Mouse (Mus musculus): Measurements from ENCODE around the gene Narf. TPM values are rescaled to one million over a fixed set of nuclear protein-coding genes. Genes with fewer than 3 reads are reported as not detected.

Gene Narf
- polyA plus RNA-seq (2017; shearing (Covaris generic)): 10 to 100 TPM; 19.6 to 28.6 (median 23.6) TPM

DNA sequence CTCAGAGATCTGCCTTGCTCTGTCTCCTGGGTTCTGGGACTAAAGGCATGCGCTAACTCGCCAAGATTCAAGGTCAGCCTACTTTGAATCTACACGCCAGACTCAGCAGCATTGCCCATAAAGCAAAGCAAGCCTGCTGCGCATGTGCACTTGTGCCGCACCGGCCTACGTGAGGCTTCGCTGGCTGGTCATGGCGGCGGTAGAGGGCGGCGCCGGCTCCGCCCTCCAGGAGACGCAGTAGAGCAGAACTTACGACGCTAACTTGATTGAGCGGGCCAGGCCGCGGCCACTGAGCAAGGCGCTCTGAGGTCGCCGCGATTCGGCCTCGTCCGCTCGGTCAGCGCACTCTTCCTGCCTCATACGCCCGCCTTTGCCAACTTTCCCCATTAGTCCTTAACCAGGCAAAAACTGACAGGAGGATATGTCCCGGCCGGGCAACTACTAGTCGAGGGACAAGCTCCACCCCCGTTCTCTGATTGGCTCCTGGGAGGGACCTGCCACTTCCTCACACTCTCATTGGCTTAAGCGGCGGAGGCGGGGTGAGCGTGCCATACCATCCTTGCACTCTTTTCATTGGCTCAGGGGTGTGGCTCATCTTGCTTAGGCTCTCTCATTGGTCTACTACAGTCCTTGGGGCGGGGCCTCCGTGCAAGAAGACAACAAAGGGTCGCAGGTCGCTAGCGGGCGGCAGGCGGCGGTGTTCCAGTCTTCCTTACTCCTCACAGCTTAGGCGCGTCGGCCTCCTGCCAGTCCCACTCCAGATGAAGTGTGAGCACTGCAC, at the start of gene Narf:
Narf (plus strand) TSS at position 690 of the 781 bp plus-strand sequence.
- ATAC-seq: peak; percentile 94

DNA sequence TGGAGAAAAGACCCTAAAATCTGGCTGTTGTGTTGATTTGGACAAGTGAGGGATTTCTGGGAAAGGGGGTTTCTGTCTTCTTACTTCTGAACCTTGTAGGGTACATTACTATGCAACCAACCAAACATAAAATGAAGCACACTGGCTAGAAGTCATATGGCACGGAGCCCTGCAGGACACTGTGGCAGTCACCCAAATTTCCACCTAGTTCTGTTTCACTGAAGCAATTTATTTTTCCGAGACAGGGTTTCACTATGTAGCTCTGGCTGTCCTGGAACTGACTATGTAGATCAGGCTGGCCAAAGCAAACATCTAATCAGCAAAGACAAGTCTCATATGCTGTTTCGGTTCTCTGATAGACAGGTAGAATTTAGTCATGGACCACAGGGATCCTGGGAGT, 47.4 kb upstream of the Narf start:
- no peak for ATAC-seq

DNA sequence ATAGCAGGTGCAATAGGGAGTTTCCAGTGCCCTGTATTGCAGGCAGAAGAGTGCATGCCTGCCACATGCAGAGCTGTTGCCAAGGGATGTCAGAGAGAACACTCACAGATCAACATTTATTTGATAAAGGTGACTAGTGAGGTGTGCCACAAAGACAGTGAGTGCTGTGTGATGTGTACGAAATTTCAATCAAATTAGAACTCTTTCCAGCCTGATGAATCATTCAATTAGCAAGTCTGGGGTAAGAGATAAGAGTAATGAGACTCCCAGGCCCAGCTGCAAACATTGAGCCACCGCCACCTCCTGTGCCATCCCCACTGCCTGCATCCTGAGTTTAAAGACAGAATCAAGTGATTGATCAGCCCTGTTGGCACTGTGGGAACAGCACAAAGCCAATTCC, 44.3 kb upstream of the Narf start:
- ATAC-seq: no peak

DNA sequence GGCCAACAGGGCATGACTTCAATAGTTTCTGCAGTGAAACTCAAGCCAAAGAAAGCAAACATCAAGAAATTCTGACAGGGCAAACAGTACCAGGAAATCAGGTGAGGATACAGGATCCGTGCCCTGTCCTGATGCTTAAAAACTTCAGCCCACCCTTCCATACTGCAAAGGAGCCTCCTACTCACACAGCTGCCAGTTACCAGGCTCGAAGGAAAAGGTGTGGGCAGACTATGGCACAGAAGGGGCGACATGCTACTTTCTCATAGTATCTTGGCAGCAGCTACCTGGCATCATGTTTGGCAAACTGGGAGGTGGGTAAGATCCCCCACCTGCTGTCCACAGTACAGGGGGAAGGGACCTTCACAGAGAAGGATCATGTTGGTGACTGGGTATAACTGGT, 43.6 kb upstream of the Narf start:
- ATAC-seq: no peak

DNA sequence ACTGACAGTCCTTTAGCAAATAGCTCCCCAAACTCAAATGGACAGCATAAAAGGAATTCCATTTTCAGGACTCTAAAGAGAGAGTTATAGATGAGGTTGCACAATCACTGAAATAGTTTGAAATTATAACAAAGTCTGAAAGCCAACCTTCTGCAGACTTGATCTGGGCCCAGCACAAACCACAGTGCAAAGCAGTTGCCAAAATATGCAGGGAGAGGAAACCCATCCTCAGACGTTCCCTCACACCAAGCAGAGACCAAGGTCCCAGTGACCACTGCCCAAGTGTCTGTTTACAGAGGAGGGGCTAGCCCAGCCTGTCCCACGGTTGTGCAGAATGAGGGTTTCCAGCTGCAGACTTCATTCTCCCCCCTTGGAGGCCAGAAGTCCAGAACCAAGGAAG, 38.4 kb upstream of the Narf start:
- no peak for ATAC-seq

DNA sequence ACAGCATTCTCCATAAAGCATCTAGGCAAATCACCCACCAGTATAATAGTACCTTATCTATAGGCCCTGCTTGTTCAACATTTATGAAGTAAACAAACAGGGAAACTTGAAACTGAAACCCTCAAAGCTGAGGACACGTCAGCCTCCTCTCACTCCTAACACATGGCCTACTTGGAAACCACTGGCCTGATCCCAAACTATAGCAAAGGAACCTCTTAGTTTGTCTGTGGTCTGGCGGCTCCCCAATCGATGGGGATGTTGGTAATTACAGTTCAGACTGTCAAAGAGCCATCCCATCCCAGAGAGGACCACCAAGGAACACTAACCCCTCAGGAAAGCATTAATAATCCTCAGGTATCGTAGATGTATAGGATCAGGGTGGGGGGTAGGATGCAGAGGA, 37.2 kb upstream of the Narf start:
- ATAC-seq: no peak

DNA sequence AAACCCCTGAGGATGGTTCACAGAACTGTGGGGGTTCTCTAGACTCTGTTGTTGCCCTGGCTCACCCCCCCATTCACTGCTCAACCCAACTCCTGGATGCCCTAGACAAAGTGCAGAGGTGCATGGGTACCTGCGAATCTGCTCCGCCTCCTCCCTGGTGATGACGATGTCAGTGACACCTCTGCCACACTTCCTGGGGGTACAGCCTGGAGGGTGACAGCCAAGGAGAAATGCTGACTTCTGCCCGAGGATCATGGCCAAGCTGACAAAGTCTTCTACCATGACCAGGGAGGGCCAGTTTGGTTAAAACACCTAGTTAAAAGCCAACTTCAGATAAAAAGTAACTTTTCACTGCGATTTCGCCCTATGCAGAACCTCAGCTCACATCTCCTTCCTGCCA, 36.3 kb upstream of the Narf start:
- no peak for ATAC-seq

DNA sequence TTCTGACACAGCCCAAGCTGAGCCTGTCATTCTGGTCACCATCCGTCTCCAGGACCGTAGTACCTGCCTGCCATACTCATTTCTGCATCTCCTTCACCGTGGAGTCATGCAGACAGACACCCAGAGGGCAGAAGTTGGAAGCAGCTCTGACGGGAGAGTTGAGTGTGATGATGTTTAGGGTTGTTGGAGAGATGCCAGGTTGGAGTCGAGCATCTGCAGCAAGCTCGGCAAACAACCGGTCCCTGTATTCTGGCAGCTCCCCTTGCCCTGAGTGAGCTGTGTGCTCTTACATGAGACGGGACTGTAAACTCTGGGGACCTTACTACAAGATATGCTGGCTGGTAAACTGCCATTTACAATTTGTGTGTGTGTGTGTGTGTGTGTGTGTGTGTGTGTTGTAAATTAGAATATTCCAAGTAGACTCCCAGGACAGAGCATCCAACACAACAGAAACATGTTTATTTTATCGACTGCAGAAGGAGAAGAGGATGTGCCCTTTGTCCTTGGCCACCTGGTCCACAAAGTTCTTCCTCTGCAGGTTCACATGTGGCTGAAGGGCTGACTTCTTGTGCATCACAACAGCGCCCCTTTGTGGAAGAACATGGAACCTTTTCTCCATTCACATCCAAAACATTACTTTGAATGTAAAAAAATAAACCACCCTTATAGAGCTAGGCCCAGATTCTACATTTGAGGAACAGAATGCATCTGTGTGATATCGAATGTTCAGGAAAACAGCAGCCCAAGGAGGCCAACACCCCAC, 35.4 kb upstream of the Narf start:
- no peak for ATAC-seq

DNA sequence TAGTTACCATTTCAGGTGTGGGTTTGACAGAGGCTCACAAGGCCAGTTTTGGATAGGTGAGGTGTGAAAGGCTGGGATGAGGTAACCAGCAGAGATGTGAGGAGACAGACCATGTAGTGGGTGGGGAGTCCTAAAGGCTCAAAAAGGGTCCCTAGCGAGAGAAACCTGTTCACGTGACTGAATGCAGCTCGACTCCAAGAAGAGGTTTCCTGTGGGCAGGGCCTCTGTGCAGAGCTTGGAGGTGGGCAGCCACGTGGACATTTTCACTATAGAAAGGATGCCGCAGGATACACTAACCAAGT, 33.2 kb upstream of the Narf start:
- ATAC-seq: no peak

DNA sequence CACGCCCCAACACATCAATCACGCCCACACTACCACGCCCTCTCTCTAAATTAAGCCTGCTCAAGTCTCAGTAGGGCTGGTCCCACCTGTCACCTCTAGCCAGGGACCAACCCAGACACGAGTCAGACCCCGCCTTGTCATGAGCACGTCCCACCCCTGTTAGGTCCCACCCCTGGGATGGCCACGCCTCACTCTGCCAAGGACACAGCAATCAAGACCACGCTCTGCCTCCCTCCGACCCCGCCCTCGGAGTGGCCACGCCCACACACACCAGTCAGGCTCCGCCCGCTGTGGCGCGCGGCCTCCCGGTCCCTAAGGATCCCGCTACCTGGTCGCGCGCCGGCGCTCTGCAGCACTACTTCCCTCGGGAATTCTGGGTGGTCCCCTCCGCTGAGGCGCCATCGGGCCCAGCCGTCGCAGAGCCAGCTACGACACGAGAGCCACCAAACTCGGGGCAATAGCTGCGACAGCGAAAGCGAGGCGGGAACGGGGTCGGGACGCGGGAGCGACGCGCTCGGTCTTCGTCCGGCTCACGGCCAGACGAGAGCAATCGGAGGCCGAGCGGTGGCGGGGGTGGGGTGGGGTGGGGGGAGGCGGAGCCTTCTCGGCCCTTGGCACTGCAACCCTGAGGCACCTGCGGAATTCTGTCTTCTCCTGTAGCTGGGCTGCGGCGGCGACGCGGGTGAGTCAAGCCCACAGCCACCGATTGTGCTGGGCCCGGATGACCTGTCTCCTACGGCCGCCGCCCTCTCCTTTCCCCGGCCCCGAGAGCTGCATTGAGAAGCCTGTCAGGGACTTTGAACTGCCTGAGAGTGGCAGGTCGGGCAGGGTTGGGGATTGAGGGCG, 32.7 kb upstream of the Narf start, which contains the start of the genes Hexdc and Ogfod3:
Hexdc (plus strand) TSS at position 273 of the 846 bp plus-strand sequence.
Ogfod3 (minus strand) TSS at position 551 of the 846 bp plus-strand sequence.
- peak; percentile 91 for ATAC-seq

DNA sequence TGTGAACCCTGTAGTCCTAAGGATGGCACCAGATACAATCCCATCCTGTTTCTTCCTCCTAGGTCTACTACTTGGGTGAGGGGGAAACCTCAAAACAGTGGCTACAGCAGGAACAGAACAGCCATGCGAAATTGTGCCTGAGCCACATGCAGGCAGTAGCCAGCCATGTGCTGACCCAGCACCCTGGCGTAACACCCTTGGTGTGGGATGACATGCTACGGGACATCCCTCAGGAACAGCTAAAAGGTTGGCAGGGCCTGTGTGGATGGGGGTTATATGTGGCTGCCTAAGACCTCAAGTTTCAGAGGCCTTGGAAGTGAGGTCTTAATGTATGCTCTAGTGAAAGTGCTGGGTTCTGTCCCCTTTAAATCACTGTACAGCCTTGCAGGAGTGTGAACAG, 20.2 kb upstream of the Narf start:
- ATAC-seq: no peak

DNA sequence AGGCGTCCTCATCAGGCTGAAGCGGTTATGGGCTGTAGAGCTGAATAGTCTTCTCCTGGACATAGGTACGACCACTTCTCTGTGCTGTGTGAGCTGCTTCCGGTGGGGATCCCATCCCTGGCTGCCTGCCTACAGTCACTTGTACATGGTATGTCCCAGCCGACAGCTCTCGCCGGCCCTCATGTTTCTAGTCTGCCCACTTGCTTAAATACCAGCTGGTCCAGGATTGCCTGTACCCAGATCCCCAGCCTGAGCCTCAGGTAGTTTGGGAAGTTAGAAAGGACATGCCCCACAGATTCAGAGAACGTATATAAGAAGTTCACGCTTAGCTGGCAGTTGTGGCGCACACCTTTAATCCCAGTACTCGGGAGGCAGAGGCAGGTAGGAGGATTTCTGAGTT, 17.3 kb upstream of the Narf start:
- ATAC-seq: no peak

DNA sequence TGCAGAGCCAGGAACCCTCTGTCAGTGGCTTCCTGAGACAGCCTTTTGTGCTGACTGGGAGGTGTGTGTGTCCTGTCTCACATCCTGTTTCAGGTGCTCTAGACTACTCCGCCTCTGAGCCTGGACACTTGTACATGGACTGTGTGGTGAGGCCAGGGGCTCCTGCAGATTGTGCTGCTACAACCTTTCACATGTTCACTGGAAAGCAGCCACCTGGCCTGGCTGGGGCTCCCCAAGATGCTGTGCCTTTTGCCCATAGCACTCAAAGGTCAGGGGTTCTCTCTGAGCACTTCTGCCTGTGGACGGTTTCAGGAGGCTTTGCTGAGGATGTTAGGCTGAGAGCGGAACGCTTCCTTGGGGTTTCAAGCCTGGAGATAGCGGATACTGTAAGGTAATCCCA, 16.3 kb upstream of the Narf start:
- no peak for ATAC-seq

DNA sequence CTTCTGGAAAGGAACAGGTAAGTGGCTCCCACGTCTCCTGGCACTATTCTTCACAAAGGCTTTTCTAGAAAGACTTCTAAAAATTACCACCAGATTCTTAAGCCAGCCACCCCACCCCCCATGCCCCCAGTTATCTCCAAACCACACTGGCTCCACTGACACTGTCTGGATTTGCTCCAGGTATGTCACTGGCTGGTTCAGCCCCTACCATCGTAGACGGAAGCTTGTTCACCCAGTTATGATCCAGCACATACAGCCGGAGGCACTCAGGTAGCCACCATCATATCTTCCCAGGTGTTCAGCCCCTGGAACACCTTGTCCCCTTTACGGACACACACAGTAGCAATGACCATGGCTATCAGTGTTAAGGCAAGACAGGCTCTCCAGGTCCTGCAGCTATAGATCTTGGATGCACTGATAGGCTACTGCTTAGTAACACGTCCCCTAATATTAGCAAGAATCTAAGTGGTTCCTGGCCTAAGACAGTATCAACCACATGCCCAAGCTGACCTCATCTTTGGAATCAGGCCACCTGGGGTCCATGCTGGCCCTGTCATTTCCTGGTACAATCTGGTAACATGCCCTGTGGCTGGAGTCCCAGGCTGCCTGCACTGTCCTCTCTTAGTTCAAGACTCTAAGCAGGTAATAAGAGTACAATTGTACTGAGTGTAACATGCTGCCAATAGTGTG, 15.6 kb upstream of the Narf start:
- no peak for ATAC-seq

DNA sequence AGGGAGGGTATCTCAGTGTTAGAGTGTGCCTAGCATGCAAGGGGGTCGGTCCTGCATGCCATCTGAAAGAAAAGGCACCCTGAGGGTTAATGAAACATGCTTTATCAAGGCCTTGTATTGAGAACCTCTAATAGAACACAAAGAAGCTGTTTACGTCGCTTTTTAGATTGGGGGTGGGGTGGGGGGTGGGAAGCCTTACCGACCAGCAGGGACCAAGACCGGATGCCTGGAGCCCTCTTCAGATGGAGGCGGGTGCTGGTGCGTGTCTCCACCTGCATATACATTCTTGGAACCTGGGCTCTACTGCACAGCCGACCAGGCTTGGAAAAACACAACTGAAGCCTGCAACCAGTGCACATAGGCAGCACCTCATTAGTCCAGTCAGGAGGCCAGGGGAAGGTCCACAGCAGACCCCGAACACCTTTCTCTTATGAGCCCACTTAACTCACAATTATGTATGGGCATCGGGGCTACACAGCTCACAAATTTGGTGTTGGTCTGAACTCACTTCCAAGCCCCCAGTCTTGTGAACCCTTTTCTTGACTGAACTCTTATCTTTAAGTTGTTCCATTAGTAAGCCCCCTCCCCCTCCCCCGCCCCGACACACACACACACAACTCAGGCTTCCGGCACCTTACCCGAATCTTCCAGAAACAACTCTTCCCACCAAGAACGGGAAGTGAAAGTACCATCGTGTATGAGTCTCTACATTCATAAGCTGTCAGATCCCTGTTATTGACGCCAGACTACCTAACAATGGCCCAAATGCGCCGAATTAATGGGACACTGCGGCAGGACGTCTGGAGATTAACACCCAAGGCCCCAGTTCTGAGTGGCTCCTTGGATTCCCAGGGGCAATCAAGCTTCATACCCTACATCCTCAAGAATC, 8.7 kb upstream of the Narf start:
- ATAC-seq: peak; percentile 21

DNA sequence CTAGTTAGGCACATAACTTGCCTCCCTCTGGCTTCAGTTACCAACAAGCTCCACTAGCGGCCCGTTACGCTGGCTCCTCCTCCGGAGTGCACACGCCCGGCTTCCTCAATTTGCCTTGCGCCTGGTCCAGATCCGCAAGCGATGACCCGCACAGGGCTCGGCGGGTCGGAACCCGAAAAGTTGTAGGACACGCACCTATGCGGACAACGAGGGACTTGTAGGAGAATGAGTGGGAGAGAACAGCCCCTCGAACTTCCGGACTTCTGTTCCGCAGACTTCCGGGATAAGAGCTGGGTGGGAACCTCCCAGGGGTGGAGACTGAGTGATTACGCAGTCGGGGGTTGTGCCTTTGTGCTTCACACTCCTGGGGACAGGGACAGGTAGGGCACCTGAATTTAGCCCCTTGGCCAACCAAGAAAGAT, 8.0 kb upstream of the Narf start, which contains the start of gene Cybc1:
Cybc1 (minus strand) TSS at position 305 of the 422 bp plus-strand sequence.
- peak; percentile 99 for ATAC-seq

DNA sequence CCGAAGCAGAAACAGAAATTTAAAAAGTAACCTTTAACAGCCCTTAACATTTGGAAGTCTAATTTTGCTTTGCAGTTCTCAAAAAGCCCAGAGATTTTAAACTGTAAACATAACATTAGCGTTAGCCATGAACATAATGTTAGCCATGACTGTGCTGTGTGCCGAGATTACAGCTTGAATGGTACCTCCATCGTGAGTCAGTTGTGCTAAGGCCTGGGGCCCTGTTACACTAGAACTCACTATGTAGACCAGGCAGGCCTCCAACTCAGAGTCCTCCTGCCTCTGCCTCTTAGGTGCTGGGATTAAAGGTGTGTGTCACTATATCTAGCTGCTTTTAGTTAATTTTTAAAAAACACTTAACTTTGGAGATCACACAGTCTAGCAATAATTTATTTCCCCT, 5.9 kb upstream of the Narf start:
- no peak for ATAC-seq

DNA sequence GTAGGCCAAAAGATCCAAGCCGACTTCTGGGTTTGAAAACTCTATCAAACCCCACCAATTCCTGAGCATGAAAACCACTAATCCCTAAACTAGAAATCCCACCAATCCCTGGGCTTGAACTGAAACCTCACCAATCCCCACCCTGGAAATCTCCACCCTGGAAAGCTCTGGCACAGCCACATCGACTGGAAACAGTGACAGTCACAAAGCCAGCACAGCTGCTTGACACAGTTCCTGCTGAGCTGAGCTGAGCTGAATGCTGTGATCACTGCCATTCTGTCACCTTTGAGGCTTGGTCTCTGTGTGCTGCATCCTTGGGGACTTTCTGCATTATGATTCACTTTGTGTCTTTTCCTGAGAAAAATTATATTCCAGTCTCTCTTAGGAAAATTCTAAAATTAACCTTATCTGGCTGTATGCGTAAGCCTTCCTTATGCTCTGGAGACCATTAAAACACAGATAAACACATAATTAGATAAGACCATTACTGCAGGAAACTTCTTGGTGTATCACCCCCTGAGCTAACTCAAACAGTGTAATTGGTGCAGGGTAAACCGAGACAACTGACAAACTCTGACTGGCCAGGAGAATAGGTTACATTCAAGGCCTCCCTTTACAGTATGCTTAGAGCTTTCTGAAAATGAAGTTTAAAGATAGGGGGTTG, 5.3 kb upstream of the Narf start:
- no peak for ATAC-seq

DNA sequence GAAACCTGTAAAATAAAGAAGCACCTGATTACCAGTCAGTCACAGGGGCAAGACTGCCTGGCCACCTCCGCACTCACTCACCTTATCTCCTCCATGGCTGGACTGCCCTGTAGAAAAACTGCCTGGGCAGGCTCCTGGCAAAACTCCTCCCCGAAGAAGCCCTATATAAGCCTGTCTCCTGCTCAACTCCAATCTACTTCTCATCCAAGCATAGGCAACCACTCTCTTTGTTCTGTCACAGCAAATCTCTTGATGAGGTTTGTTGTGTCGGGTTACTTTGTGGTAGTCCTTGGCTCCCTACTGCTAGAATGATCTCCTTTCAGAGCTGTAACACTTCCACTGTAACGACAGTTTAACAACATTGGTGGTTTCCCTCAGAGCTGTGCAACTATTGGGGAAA, 4.3 kb upstream of the Narf start:
- no peak for ATAC-seq

DNA sequence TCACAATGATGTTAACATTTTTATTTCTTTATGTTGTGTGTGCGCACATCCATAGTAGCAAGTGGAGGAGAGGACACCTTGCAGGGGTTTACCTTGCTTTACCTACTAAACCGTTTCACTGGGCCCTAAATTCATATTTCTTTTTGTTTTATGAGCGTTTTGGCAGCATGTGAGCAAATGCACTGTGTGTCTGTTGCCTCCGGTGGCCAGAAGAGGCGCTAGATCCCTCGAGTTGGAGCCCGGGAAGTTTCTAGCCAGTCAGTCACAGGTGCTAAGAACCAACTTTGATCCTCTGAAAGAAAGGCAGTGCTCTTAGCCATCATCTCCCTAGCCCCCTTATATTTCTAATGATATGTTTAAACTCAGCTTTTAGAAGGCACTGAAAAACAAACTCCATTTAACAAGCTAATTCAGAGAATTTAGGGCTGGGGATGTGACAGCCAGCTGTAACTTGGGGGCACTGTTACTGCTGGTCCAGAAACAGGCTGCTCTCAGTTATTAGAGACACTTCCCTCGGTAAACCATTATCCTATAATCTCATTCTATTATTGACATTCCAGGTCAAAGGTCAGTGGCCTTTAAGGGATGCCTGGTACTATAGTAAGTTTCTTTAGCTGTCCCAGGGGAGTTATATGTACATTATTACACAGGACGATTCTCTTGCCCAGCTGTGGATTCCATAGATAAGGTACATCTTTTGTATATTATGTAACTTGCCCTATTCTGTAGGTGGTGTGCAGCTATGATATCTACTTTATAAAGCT, 1.4 kb upstream of the Narf start:
- ATAC-seq: no peak

Measured in inflammation-experienced regulatory T-cells, adult 6 months (primary cell).